Mouse (Mus musculus) liver, embryonic 18 days (tissue): ENCODE results near the gene Olfr329-ps. TPM values are rescaled to one million over a fixed set of nuclear protein-coding genes. Genes with fewer than 3 reads are reported as not detected.

ENCODE experiments used
- polyA plus RNA-seq: library from polyadenylated mRNA; depleted of rRNA; stranded (reverse); fragments of >200 nt; gene quantifications from 2 replicates; pipeline ENCODE4 v1.2.3, GENCODE M21; 2012; rRNA removed

Gene Olfr329-ps
- polyA plus RNA-seq = not detected in 2 replicates

DNA sequence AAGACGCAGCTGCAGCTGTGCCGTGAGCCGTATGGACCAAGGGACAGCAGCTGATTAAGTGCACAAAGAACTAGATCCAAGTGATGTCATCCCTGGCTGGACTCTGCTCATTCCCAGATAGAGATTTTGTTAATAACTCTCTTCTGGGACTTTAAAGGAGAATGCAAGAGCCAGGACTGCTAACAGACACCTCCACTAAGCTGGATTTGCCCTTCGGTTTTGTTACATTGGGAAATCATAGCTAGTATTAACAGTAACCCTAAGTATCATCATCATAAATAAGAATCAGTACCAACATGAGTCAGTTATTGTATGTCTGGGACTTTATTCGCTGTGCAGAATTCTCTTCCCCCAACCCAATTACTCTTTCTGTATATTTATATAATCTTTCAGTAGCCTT, at the start of gene Olfr329-ps:
TSS of gene Olfr329-ps (minus strand) at position 101 of the 400 bp plus-strand sequence.

DNA sequence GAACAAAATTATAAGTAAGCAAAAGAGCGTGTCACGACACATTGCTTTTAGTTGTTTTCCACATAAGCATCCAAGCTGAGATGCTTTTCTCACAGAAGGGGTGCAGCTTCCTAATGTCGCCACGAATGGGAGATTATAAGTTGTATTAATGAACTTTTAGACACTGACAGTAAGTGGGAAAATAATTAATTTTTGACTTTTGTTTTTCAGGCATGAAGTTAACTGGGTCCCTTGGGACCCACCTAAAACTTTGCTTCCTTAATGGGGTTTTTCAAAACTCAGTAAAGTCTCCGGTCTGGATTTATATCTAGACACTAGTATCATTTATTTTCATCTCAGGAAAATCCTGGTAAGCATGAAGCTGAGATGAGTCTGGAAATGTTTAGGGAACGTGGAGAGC, 48.6 kb upstream of the Olfr329-ps start, which contains the start of gene Olfr324:
TSS of gene Olfr324 (plus strand) at position 301 of the 400 bp plus-strand sequence.

DNA sequence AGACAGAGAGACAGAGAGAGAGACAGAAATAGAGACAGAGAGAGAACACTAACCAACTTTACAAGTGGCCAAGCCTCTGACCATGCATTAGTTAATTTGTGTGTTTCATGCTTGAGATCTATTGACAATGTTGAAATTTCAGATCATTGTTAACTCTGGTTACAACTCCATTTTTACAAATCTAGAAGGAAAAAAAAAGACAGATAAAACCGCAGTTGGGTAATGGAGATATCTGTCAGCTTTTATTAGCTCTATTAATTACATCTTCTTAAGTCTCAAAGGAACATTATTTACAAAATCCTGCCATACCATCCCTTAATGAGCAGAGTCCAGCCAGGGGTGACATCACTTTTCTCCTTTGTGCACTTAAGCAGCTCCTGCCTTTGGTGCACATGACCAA, 31.2 kb upstream of the Olfr329-ps start, which contains the start of gene Olfr325:
TSS of gene Olfr325 (plus strand) at position 301 of the 400 bp plus-strand sequence.

DNA sequence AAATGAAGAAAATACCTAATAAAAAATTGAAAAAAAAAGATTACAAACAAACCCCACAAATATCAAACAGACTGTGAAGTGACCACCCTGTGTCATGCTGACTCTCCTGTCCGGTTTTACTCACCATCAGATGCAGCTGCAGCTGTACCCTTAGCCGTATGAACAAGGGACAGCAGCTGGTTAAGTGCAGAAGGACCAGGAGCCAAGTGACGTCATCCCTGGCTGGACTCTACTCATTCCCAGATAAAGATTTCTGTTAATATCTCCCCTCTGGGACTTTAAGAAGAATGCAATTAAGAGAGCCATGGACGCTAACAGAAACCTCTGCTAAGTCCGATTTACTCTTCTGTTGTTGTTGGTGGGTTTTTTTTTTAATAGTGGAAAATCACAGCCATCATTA, 24.2 kb upstream of the Olfr329-ps start, which contains the start of gene Olfr224:
TSS of gene Olfr224 (minus strand) at position 149 of the 400 bp plus-strand sequence.

DNA sequence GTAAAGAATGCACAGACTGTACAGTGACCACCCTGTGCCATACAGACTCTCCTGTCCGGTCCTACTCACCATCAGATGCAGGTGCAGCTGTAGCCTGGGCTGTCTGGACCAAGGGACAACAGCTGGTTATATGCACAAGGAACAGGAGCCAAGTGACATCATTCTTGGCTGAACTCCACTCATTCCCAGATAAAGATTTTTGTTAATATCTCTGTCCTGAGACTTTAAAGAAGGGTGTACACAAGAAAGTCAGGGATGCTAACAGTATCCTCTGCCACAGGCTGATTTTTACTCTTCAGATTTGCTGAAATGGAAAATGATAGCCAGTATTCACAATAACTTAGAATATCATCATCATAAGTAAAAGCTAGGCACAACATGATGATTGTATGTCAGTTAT, 9.3 kb upstream of the Olfr329-ps start, which contains the start of gene Olfr328:
TSS of gene Olfr328 (minus strand) at position 101 of the 400 bp plus-strand sequence.

DNA sequence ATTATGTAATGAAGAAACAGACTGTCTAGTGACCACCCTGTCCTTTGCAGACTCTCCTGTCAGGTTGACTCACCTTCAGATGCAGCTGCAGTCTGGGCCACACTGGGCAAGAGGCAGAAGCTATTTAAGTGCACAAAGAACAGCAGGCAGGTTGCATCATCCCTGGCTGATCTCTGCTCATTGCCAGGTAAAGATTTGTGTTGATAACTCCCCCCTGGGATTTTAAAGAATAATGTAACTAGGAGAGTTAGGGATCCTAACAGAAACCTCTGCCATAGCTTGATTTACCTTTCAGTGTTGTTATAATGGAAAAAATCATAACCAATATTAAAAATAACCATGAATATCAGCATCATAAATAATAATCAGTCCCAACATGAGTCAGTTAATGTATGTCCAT, 11.5 kb downstream of the Olfr329-ps start, which contains the start of gene Olfr330:
TSS of gene Olfr330 (minus strand) at position 101 of the 400 bp plus-strand sequence.

DNA sequence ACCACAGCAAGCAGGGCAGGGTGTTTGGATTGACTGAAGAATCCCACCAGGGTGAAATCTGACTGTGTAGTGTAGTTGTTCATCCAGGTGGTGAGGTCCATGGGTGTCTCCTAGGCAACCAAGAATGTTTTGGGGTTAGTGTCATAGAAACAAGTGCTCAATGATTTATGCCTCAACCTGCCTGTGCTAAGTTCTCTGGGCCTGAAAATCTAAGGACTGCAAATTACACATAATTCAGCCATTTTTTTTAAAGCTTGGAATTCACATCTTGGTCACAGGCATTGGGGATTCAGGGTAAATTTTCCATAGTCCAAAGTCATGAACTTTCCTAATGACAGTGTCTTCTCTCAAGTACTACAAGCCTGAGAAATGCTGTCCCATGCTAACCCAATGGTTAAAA, 43.8 kb downstream of the Olfr329-ps start, which contains the start of gene Olfr331:
TSS of gene Olfr331 (minus strand) at position 101 of the 400 bp plus-strand sequence.

DNA sequence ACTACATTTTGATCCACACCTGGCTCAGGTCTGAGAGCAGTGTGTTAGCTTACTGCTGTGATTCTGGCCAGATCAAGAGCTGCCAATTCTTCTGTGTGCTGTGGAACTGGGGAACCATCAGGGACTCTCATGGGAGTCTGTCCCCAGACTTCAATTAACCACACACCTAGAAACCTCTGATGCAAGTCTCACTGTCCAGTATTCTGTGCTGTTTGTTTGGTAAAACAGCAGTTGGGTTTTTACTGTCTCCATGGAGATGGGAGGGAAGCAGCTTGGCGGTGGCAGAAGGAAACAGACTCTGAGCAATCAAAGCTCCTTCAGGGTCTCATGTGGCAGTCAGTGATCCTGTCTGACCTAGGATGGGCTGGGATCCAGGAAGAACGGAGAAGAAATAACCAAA, 53.8 kb downstream of the Olfr329-ps start, which contains the start of gene Olfr332:
TSS of gene Olfr332 (minus strand) at position 101 of the 400 bp plus-strand sequence.

Other genes with a start within 250 kb of the Olfr329-ps start
- gene Zfp692, start 239.4 kb downstream of the Olfr329-ps start, polyA plus RNA-seq = 11.8 and 14.3 TPM in 2 replicates
- 16.4 and 17.9 TPM in 2 replicates for gene Zfp672, start 216.1 kb downstream of the Olfr329-ps start, polyA plus RNA-seq
- gene Sh3bp5l, start 215.7 kb downstream of the Olfr329-ps start, polyA plus RNA-seq = 7.4 and 8.4 TPM in 2 replicates
- 0.41 and 0.99 TPM in 2 replicates for gene Lypd8, start 167.4 kb downstream of the Olfr329-ps start, polyA plus RNA-seq
- not detected in 2 replicates for gene 1810065E05Rik, start 125.3 kb downstream of the Olfr329-ps start, polyA plus RNA-seq
- not detected in 2 replicates for gene Gm12253, start 113.9 kb downstream of the Olfr329-ps start, polyA plus RNA-seq
- not detected in 2 replicates for gene Lypd9, start 93.5 kb downstream of the Olfr329-ps start, polyA plus RNA-seq
- not detected in 2 replicates for gene Olfr30, start 84.2 kb downstream of the Olfr329-ps start, polyA plus RNA-seq
- gene Olfr332, start 53.9 kb downstream of the Olfr329-ps start, polyA plus RNA-seq = not detected in 2 replicates
- not detected in 2 replicates for gene Olfr331, start 43.9 kb downstream of the Olfr329-ps start, polyA plus RNA-seq
- not detected in 2 replicates for gene Olfr330, start 11.6 kb downstream of the Olfr329-ps start, polyA plus RNA-seq
- not detected in 2 replicates for gene Olfr328, start 9.2 kb upstream of the Olfr329-ps start, polyA plus RNA-seq
- not detected in 2 replicates for gene Olfr224, start 24.1 kb upstream of the Olfr329-ps start, polyA plus RNA-seq
- not detected in 2 replicates for gene Olfr325, start 31.3 kb upstream of the Olfr329-ps start, polyA plus RNA-seq
- not detected in 2 replicates for gene Olfr324, start 48.7 kb upstream of the Olfr329-ps start, polyA plus RNA-seq
- gene 2210407C18Rik, start 69.7 kb upstream of the Olfr329-ps start, polyA plus RNA-seq = 0.07 TPM in 1 of 2 replicates, not detected in the other
- gene Olfr323, start 84.1 kb upstream of the Olfr329-ps start, polyA plus RNA-seq = not detected in 2 replicates
- gene Trim58, start 94.0 kb upstream of the Olfr329-ps start, polyA plus RNA-seq = 4.9 and 5.5 TPM in 2 replicates
- gene Olfr322, start 112.4 kb upstream of the Olfr329-ps start, polyA plus RNA-seq = 0.02 and 0.05 TPM in 2 replicates
- not detected in 2 replicates for gene Olfr320, start 134.7 kb upstream of the Olfr329-ps start, polyA plus RNA-seq
- gene Olfr319, start 152.7 kb upstream of the Olfr329-ps start, polyA plus RNA-seq = not detected in 2 replicates
- gene Olfr318, start 177.6 kb upstream of the Olfr329-ps start, polyA plus RNA-seq = not detected in 2 replicates
- not detected in 2 replicates for gene Olfr317, start 192.8 kb upstream of the Olfr329-ps start, polyA plus RNA-seq
- gene Olfr316, start 206.3 kb upstream of the Olfr329-ps start, polyA plus RNA-seq = not detected in 2 replicates
- gene Olfr315, start 226.8 kb upstream of the Olfr329-ps start, polyA plus RNA-seq = not detected in 2 replicates
- gene Olfr314, start 236.5 kb upstream of the Olfr329-ps start, polyA plus RNA-seq = not detected in 2 replicates